Mouse (Mus musculus) monocyte, adult 5-6 weeks (primary cell): ENCODE data around the gene Nxnl2. TPM values are rescaled to one million over a fixed set of nuclear protein-coding genes. Genes with fewer than 3 reads are reported as not detected.

Source experiments
- ATAC-seq: fragments of 153-309, 156-312 bp; replicated peaks from 2 replicates; pipeline ENCODE4 v1.8.0; 2017; ENCODE audit warnings: mild to moderate bottlenecking; ENCODE audit not compliant: low TSS enrichment, insufficient number of reproducible peaks, severe bottlenecking, poor library complexity, low FRiP score
- total RNA-seq: library from RNA; stranded (forward); fragments of 200-1000, 200-491, 200-594 nt; gene quantifications from 3 replicates; pipeline ENCODE4 v1.2.3, GENCODE M21; 2017

Nxnl2 gene
- total RNA-seq, 1 experiment from 2014 or later = 2.0 TPM

DNA sequence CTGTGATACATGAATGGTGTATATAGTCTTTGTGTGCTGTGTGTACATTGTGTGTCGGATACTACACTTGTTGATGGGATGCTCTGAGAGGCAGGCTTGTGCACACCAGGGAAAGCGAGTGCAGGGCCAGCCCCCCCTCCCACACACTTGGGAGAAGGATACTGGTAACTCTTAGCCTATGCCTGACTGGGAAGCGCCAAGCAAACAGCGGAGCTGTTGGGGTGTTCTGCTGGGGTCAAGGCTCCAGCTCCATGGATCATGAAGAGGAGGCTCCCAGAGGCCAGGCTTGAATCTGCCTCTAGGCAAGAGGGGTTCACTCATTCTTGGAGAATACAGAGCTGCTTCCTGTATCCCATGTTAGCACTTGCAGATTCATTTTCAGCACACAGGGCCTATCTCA lies 50.1 kb downstream of the Nxnl2 start:
- ATAC-seq = no peak

DNA sequence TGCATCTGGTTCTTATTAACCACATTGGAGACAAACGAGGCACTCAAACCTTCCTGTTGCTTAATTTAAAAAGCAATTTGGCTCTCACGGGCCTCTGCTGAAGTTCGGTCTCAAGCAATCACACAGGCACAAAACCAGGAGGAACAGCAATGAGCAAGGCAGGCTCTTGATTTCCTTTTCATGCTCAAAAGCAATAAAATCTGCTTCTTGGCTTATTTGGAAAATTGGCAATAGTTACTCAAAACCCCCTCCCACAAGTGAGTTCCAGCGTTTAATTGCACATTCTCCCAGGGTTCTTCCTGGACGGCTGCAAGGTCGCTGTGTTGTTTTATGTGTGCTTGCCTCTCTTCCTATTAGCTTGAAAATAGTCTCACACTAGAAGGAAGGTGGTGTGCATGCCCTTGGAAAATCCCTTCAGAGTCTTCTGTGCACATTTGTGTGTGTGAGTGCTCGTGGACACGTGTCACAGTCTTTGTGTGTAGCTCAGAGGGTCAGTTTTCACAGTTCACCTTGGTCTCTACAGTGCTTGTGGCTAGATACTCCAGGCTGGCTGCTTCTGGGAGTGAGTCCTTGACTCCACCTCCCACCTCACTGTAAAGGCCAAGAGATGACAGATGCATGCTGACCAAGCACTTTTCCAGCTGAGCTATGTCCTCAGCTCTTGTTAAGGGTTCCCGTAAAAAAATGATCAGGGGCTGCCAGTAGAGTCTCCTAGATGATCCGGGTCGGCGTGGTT lies 50.8 kb downstream of the Nxnl2 start:
- no peak for ATAC-seq

Other genes starting within 250 kb of the Nxnl2 start
- gene Spin1, start 70.1 kb upstream of the Nxnl2 start, total RNA-seq = 30.8 to 34.7 TPM (median 34.3 TPM) in 3 replicates
- 0.21 TPM in 1 of 3 replicates, not detected in the others for gene S1pr3, start 237.6 kb downstream of the Nxnl2 start, total RNA-seq